Mouse (Mus musculus) kidney, adult 2 months (tissue): Measurements from ENCODE around the gene Kank1.

Experiments
- CTCF ChIP-seq: fragments of 200-500 bp; conservative IDR thresholded peaks from 2 replicates; pipeline ENCODE4 v1.5.1; 2011; ENCODE audit warnings: low read depth, mild to moderate bottlenecking, control low read depth, low read length, moderate library complexity, mixed read lengths; ENCODE audit not compliant: insufficient read depth, insufficient read length
- POLR2A ChIP-seq: fragments of 200-500 bp; IDR thresholded peaks from one replicate; pipeline ENCODE4 v1.6.1; 2011; ENCODE audit warnings: low read depth, low read length, control low read depth

DNA sequence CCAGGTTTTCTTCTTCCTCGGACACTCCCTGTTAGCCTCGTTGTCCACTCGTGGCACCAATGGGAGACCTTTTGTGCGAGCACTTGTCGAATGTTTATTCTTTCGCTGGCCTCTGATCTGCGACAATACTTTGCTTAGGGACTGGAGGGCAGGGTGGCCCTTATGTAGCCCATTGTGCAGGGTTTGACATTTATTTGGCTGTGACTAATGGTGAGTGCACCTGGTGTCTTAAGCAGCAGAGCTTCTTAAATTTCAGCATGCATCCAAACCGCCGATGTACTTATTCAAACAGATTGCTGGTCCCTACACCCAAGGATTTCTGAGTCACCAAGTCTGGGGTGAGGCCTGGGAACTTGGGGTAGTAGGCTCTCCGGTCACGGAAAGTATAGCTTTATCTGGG is 120.3 kb downstream of the Kank1 start:
- TF ChIP-seq CTCF (no peak), POLR2A (no peak)
